Mouse (Mus musculus) kidney, postnatal 0 days (tissue): ENCODE data around the gene Slc25a44. TPM values are rescaled to one million over a fixed set of nuclear protein-coding genes. Genes with fewer than 3 reads are reported as not detected.

Experiments
- ATAC-seq: fragments of 200-750 bp; cut with Nextera tagmentation; replicated peaks from 2 replicates; pipeline ENCODE4 v1.8.0; 2017; ENCODE audit warnings: low read depth, moderate number of reproducible peaks, moderate TSS enrichment, moderate library complexity; ENCODE audit not compliant: low FRiP score
- DNase-seq: peaks from one replicate; pipeline ENCODE4 v3.0.0-alpha.2; 2016; ENCODE audit warnings: low spot score
- H3K27ac ChIP-seq: fragments of 300-500 bp; sonication (generic); 2 replicates; pipeline ENCODE4 v1.5.1; 2014; ENCODE audit warnings: mild to moderate bottlenecking
- H3K27me3 ChIP-seq: fragments of 300-500 bp; sonication (generic); 2 replicates; pipeline ENCODE4 v1.6.1; 2014; ENCODE audit warnings: low read length, mixed read lengths; ENCODE audit not compliant: insufficient read depth
- H3K36me3 ChIP-seq: fragments of 300-500 bp; sonication (generic); 2 replicates; pipeline ENCODE4 v1.6.1; 2014; ENCODE audit warnings: low read length, mixed read lengths; ENCODE audit not compliant: insufficient read depth
- H3K4me1 ChIP-seq: fragments of 300-500 bp; sonication (generic); replicated peaks from 2 replicates; pipeline ENCODE4 v1.6.1; 2014; ENCODE audit warnings: antibody characterized with exemption, low read length, mixed read lengths; ENCODE audit not compliant: insufficient read depth
- H3K4me2 ChIP-seq: fragments of 300-500 bp; sonication (generic); 2 replicates; pipeline ENCODE4 v1.6.1; 2014; ENCODE audit warnings: mild to moderate bottlenecking, low read length, moderate library complexity, mixed read lengths
- H3K4me3 ChIP-seq: fragments of 300-500 bp; sonication (generic); replicated peaks from 2 replicates; pipeline ENCODE4 v1.5.1; 2014; ENCODE audit warnings: low read depth, low read length
- H3K9ac ChIP-seq: fragments of 300-500 bp; sonication (generic); 2 replicates; pipeline ENCODE4 v1.6.1; 2014; ENCODE audit warnings: low read depth, low read length
- H3K9me3 ChIP-seq: fragments of 300-500 bp; sonication (generic); replicated peaks from 2 replicates; pipeline ENCODE4 v1.6.1; 2016; ENCODE audit warnings: low read length, inconsistent platforms, mixed read lengths
- CTCF ChIP-seq: IDR thresholded peaks from 2 replicates; pipeline ENCODE4 v1.5.1; 2016; ENCODE audit warnings: antibody characterized with exemption, low read depth, mild to moderate bottlenecking, moderate library complexity
- WGBS: fragments of 180-500 bp; shearing (Covaris S2); extraction: QIAGEN DNeasy Blood & Tissue Kit; methylation state at CpG from one replicate; pipeline ENCODE4 v1.1.7; 2014; 5-methylcytosine and 5-hydroxymethylcytosine counted together
- polyA plus RNA-seq: library from polyadenylated mRNA; unstranded; fragments of >200 nt; fragmentation: Nextera tagmentation; extraction: Ambion mirVana; gene quantifications from 2 replicates; pipeline ENCODE4 v1.2.1, GENCODE M21; 2015

The Slc25a44 gene
- polyA plus RNA-seq, 1 experiment from 2014 or later, result 17.1 TPM

GRCm38 (mm10) chr3:88452246-88452645 lies 27.3 kb upstream of the Slc25a44 start:
- WGBS, result 57% methylated on average over 5 of the region's 5 CpGs
- H3K27me3 ChIP-seq, result no peaks in the 10 kb centered on the region
- H3K36me3 ChIP-seq, result 0 out of 2 replicates have a peak, but pooled peaks cover under 1% of the 10 kb centered on the region
- DNase-seq (no peak), ATAC-seq (no peak)
- peaks cover 12% of the 10 kb centered on the region for H3K4me1 ChIP-seq
- no peak overlapping the region for H3K4me3 ChIP-seq
- TF ChIP-seq CTCF, result no peak
- H3K27ac ChIP-seq, result no peak overlapping the region
- no peaks in the 10 kb centered on the region for H3K9me3 ChIP-seq
- H3K4me2 ChIP-seq, result no peak overlapping the region
- H3K9ac ChIP-seq, result no peak overlapping the region

GRCm38 (mm10) chr3:88450379-88451131 lies 25.6 kb upstream of the Slc25a44 start:
- Histone ChIP-seq H3K27ac (no peak overlapping the region), H3K9me3 (no peaks in the 10 kb centered on the region), H3K27me3 (no peaks in the 10 kb centered on the region), H3K4me1 (peaks cover 9% of the 10 kb centered on the region; the same call in 1 of the 2 replicates), H3K36me3 (0 out of 2 replicates have a peak, but pooled peaks cover 3% of the 10 kb centered on the region), H3K4me2 (no peak overlapping the region), H3K9ac (no peak overlapping the region; the same call in 1 of the 2 replicates), H3K4me3 (no peak overlapping the region)
- DNase-seq (no peak), ATAC-seq (no peak)
- no peak for TF ChIP-seq CTCF
- WGBS, result 79% methylated on average over 12 of the region's 12 CpGs

GRCm38 (mm10) chr3:88449395-88450023 lies 24.6 kb upstream of the Slc25a44 start:
- WGBS, result 14% methylated on average over 21 of the region's 21 CpGs
- Histone ChIP-seq H3K4me2 (peak overlapping the region; percentile 46), H3K36me3 (0 out of 2 replicates have a peak, but pooled peaks cover 7% of the 10 kb centered on the region), H3K27ac (no peak overlapping the region), H3K4me1 (0 out of 2 replicates have a peak, but pooled peaks cover 3% of the 10 kb centered on the region), H3K4me3 (no peak overlapping the region), H3K9me3 (no peaks in the 10 kb centered on the region), H3K27me3 (no peaks in the 10 kb centered on the region), H3K9ac (no peak overlapping the region; the same call in 1 of the 2 replicates)
- DNase-seq (peak; percentile 73), ATAC-seq (no peak)
- TF ChIP-seq CTCF, result no peak

- no peak overlapping the region for H3K9ac ChIP-seq
- 88% methylated on average over 8 of the region's 8 CpGs for WGBS
- H3K4me2 ChIP-seq, result no peak overlapping the region
- no peak overlapping the region for H3K27ac ChIP-seq
- ATAC-seq (no peak), DNase-seq (no peak)
- no peak overlapping the region for H3K4me3 ChIP-seq
- 0 out of 2 replicates have a peak, but pooled peaks cover 7% of the 10 kb centered on the region for H3K36me3 ChIP-seq
- no peaks in the 10 kb centered on the region for H3K27me3 ChIP-seq
- no peaks in the 10 kb centered on the region for H3K4me1 ChIP-seq
- no peak for TF ChIP-seq CTCF
- no peaks in the 10 kb centered on the region for H3K9me3 ChIP-seq
These were observed 23.5 kb upstream of the Slc25a44 start for GRCm38 (mm10) chr3:88448443-88448842.

- H3K27ac ChIP-seq, result no peak overlapping the region
- ATAC-seq, result no peak
- H3K4me2 ChIP-seq, result no peak overlapping the region
- H3K9ac ChIP-seq, result no peak overlapping the region
- TF ChIP-seq CTCF, result no peak
- DNase-seq, result no peak
- no peaks in the 10 kb centered on the region for H3K27me3 ChIP-seq
- no peak overlapping the region for H3K4me3 ChIP-seq
- no peaks in the 10 kb centered on the region for H3K4me1 ChIP-seq
- H3K9me3 ChIP-seq, result no peaks in the 10 kb centered on the region
- H3K36me3 ChIP-seq, result 0 out of 2 replicates have a peak, but pooled peaks cover 7% of the 10 kb centered on the region
- 65% methylated on average over 8 of the region's 8 CpGs for WGBS
These were observed 22.8 kb upstream of the Slc25a44 start for GRCm38 (mm10) chr3:88447676-88448183.

- Histone ChIP-seq H3K27ac (no peak overlapping the region), H3K4me3 (no peak overlapping the region), H3K27me3 (no peaks in the 10 kb centered on the region), H3K9ac (no peak overlapping the region), H3K36me3 (0 out of 2 replicates have a peak, but pooled peaks cover 7% of the 10 kb centered on the region), H3K9me3 (no peaks in the 10 kb centered on the region), H3K4me2 (no peak overlapping the region), H3K4me1 (no peaks in the 10 kb centered on the region)
- ATAC-seq (no peak), DNase-seq (no peak)
- 62% methylated on average over 8 of the region's 8 CpGs for WGBS
- TF ChIP-seq CTCF, result no peak
These were observed 21.7 kb upstream of the Slc25a44 start for GRCm38 (mm10) chr3:88446471-88447123.
